Mouse (Mus musculus): Measurements from ENCODE around the gene Znrd1.

Znrd1 gene

DNA sequence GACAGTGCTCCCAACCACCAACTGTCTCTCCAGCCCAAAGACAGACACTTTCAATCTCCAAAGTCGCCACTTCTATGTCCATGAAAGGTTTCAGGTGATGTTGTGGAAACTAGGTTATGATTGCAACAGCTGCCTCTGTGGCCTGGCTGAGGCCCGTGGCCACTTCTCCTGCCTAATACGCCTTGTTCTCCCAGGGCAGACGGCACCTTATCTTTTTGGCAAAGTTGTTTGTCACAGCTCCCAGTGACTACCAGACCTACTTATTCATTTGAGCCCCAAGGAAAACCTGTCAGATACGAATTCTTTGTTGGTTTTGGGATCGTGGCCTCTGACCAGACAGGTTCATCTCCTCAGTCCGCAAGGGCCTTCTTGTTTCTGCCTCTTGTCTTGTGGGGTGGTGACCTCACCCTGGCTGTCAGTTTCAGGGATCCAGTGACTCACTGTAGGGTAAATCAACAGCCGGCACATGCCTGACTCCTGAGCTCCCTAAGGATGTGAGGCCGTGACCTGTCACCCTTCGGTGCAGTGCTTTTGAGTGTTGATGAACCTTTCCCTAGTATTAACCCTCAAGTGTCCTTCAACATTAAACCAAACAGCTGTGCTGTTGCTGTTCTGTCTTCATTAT, 30.8 kb downstream of the Znrd1 start:
- no peak for DNase-seq (ENCODE audit: low read depth, low spot score)

DNA sequence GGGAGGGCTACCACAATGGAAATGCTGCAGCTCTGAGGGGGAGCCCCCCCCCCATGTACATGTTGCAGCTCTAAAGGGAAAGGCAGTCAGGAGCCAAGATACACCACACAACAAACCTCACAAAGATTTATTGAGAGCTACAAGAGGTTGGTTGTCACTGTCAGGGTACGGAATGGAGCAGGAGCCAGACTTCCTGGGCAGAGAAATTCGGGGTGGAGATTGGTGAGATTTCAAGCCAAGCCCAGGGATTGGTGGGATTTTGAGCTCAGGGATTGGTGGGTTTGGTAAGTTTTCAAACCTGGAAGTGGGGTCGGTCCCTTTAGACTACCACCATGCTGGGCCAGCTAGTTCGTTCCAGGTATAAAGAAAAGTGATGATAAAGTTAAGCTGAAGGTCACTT, 34.9 kb downstream of the Znrd1 start:
- no peak for DNase-seq (ENCODE audit: low read depth, low spot score)

DNA sequence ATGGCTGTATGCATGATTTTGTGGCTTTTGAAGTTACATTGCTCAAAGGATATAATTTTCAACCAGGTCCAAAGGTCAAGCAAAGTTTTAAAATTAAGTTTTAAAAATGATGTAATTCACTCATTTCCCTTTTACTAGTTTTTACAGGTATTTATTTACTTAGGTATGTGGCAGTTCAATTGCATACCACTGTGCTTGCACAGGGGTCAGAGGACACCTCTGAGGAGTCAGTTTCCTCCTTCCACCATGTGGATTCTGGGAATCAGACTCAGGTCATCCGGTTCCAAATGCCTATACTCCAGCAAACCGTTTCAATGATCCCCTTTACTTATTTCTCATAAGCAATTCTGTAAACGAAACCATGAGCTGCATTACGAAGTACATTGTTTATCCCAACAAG, 35.6 kb downstream of the Znrd1 start:
- DNase-seq (ENCODE audit: low read depth, low spot score): no peak

DNA sequence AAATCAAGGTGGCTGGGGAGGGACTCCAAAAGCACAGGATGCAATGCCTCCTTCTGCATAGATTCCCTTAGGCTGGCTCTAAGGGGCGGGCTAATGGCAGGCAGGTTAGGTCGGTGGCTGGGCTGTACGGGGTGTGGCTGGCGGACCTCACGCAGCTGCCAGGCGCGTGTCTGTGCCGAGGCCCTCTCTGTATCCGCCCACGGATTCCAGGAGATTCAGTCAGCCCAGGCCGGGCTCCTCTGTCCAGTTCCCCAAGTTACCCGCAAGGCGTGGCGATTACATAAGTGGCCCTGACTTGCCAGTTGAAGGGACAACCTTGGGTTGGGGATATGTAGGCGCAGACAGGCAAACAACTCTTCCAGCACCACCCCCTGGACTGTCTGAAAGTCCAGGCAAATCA, 38.1 kb downstream of the Znrd1 start:
- no peak for DNase-seq (ENCODE audit: low read depth, low spot score)

DNA sequence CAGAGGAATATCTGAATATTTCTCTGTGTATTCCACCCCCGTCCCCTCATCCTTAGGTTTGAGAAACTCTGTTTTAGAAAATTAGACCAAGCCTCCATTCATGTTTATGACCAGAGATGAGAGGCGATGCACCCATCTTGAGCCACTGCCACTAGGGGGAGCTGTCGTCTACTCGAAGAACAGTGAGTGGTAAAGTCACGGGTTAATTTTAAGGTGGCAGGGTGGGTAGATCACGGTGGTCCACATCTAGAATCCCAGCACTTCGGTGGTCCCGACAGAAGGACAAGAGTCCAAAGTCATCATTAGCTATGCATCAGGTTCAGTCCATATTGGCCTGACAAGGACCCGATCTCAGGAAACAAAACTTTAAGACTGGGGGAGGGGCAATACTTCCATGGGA, 43.3 kb downstream of the Znrd1 start:
- DNase-seq (ENCODE audit: low read depth, low spot score): peak; percentile 64

DNA sequence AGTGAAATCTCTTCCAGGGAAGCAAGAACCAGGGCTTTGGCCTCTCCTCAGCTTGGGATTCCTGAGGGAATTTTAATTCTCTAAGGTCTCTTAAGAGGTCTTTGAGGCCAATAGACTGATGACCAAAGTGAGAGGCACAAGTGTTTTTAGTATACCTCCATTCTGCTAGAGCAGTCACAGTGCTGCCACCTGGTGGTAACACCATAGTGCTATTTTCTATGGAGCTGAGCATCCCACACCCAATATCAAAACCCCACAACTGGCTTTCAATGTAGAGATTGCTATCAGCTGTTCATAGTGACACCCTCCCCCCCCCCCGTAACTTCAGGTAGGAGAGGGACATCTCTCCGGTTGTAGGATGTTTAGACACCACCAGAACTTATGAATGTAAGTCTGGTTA, 44.3 kb downstream of the Znrd1 start:
- DNase-seq (ENCODE audit: low read depth, low spot score): peak; percentile 85

DNA sequence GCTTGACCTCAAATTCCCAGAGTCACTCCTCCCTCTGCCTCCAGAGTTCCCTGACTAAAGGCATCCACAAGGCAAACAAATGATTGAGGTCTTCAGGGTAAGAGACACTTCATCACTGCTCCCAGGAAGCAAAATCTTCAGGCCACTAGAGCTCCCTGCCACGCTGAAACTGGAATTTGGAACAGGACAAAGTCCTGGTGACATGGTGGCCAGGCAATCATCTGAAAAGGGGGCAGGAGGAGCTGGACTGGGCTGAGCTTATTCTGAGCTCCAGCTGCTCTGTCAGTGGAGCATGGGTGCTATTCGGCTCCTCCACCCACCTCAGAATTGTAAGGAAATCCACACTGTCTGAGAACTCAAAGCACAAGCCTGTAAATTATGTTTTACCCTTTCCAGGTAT, 46.3 kb downstream of the Znrd1 start:
- DNase-seq (ENCODE audit: low read depth, low spot score): no peak

DNA sequence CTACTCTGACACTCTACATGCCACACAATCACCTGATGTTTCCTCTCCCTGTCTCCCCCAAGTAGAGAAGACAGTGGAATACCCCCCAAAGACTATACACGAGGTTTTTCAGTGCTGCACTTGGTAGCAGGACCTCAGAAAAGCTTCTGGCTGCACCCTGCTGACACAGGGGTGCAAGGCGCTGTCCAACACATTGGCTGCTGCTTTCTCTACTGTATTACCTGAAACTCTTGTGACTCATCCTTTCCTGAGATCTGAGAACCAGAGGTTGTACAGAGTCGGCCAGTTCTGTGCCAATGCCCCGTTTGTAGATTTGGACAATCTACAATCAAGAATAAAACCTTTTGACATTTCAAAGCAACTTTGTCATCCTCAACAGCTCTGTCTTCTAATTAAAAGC, 48.6 kb downstream of the Znrd1 start:
- DNase-seq (ENCODE audit: low read depth, low spot score): no peak

DNA sequence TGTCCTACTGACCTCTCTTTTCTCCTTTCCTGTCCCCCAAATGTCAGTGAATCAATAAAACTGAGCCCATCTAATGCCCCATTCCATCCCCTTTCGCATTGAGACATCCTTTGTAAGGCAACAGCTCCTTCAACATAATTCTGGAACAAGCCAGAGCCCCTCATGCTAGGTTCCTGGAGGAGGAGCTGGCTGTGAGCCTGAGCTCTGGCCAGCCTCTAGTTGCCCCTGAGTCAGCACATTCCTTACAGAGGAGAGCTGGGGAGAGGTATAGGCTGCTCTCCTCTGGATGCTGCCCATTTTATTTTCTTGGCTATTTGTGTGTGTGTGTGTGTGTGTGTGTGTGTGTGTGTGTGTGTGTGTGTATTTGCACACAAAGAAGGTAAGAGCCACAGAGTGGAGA, 50.1 kb downstream of the Znrd1 start:
- no peak for DNase-seq (ENCODE audit: low read depth, low spot score)

Measured in mesoderm, embryonic 11.5 days (tissue).